Mouse (Mus musculus) naive thymus-derived CD4-positive, alpha-beta T cell, adult 2 months (primary cell): ENCODE measurements around the gene Abcc4.

Experiments
- DNase-seq: peaks from one replicate; pipeline ENCODE4 v3.0.0-alpha.2; 2011; ENCODE audit warnings: low read depth

Gene Abcc4

DNA sequence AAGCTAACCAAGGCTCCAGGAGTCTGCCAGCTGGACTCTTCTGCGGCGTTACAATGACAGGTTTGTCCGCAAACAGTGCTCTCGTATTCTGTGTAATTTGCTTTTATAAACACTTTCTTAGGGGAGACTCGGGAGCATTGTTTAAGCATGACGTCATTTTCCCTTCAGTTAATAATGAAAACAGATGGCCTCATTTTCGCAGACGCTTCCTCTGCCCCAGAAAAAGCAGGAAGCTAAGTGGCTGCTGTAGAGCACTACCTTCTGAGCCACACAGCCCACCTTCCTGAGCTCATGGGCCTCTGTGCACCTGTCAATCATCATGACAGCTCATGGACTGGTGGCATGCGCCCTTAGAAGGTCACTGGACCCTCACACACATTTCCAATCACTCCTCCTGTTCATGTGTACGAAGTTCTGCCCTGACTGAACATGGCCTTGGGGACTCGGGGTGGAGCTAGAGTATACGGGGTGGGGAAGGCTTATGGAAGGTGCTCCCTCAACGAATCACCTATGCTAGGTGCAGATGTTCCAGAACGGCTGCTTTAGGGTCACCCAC lies 199.3 kb downstream of the Abcc4 start:
- no peak for DNase-seq

DNA sequence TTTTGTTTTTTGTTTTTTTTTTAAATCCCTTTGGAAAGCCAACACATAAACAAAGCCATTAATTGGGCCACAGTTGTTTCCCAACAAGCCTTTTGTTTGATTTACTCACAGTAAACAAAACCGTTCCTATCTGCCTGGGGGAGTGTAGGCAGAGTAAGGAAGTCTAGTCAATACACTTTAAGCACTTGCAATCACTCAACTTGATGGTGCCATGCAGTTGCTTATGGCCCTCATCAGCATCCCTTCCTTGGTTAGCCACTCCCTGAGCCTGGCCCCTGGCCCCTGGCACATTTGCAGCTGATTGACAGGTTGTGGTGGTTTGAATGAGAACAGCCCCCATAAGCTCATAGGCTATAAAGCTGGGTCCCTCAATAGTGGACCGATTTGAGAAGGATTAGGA lies 209.3 kb downstream of the Abcc4 start:
- no peak for DNase-seq

DNA sequence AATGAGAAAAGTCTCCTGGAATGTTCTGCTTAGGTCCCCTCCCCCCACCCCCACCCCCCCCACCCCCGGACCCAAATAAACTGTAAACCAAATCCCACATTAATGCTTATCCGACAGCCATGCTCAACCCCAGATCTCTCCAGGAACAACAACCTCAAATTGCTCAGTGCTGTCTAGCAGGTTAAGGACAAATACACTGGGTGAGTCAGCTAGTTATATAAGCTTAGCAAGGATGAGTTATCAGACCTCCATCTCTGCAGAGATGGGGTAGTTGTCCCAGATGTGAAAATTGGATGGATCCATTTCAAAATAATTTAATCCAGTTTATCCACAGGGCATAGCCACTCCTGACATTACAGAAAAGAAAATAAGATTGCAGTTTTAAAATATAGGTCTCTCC lies 210.6 kb downstream of the Abcc4 start:
- no peak for DNase-seq

DNA sequence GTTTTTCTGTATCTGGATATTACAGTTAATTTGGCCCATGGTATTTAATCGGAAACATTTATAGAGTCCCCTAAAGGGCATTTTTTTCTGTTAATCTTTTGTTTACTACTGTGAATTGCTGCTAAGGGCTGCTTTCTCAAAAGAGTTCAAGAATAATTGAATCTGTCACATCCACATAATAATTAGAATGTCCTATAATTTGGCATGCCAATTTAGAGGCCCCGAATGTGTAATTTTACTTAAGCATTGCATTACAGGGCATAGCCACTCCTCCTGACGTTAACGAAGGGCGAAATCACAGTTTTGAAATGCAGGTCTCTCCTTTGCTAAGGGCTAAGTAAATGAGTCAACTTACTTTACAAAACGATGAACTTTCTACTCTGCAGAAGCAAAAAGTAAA lies 214.3 kb downstream of the Abcc4 start:
- DNase-seq: no peak

DNA sequence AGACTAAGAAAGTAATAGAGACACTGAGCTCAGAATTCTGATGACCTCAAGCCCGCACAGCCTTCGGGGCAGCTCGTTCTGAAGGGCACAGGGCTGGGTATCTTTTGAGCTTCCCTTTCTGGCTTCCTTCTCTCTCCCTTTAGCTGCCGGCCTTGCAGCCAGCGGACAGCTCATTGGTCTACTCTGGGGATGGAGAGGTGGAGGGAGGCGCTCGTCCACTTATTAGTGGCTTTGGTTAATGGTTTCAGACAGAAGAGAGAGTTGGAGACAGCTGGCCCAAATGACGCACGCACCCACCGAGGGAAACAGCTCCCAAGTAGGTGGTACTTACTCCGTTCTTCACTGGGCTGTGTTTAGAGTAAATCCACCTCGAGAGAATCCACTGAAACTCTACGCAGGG lies 214.7 kb downstream of the Abcc4 start:
- no peak for DNase-seq

DNA sequence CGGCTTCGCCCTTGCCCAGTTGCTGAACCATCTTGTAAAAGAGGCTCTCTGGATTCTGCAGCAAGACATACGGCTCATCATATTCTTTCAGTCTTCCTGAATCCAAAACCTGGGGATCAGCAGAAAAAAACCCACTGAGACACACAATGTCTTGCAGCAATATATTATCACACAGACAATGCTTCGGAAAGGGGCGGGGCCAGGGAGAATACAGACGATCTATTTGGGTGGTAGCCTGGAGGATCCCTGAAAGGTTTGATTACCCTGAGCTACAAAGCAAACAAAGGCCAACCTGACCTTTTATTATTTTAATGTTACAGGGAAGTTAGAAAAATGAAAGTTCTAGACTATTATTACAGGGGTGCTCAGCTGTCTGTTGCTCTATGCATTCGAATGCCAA lies 215.5 kb downstream of the Abcc4 start:
- DNase-seq: no peak

DNA sequence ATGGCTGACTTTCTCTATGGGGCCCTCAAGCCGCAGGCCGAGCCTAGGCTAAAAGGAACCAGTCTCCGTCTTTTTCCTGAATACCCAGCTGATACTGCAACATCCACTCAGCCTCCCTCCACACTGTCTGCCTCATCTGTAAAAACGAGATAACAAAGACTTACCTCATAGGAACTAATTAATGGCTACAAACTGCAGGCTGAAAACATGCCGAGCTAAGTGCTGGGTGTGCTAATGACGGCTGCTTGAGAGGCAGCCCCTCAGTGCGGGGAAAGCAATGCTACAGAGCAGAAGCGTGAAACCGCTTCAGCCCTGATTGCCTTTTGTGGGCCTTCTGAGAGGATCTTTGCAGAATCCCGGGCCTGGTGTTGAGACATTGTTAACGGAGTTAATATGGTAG lies 219.7 kb downstream of the Abcc4 start:
- no peak for DNase-seq

DNA sequence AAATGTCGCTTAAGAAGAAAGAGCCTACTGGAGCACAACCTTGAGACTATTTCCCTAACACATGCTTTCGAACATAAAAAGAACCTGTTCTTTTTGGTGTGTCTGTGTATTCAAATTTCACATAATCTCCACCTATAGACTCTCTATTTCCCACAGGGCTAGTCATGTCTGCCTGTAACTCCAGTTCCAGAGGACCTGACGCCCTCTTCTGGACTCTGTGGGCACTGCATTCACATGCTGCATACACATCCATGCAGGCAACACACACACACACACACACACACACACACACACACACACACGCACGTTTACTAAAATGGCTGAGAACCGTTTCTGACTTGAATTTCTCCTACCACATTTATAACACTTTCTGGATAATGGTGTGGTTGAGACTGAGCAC lies 220.4 kb downstream of the Abcc4 start:
- no peak for DNase-seq

DNA sequence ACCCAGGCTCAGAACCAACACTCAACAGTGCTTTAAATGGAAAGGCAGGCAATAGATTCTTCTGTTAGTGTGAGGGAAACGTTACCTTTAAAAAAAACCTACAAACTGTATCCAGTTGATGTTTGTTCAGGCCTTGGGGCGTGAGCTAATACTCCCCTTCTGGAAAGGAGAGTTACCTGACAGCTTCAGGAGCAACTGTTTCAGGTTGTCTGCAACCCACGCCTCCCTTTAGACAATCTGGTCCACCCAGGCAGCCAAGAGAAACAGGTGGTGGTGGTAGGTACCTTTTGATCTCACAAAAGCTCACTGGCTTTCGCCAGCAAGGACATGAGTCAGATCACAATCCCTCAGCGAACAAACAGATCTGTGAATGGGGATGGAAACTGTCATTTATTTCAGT lies 223.7 kb downstream of the Abcc4 start:
- no peak for DNase-seq

DNA sequence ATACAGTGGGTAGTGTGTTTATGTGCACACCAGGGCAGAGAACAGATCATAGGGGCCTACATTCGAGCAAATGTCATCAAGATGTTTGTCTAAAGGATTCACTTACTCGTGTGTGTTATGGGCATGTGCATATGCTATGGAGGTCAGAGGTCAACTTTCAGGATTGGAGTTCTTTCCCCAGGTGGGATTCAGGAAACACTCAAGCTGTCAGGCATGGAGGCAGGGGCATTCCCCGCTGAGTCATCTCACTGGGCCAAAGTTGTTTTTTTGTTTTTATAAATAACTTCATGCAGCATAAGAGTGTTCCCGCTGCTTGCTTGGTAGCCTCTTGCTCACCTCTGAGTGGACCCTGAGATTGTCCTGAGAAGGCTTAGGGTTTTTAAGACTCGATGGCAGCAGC lies 224.2 kb downstream of the Abcc4 start:
- no peak for DNase-seq

DNA sequence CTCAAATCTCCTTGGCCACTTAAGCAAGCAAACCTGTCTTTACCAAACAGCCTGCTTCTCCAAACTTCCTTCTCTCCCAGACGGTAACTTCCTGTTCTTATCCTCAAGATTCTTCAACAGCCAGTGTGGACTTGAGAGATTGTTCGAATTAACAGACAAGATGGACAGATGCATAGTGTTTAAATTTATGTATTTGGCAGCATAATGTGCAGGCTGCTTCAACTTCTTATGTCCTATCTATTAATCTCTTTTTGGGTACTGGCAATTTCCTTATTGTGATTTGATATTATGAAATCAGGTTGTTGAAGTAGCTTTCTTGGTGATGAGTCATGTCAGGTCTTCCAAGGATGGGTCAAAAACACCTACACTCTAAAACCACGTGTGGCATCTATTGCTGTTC lies 229.7 kb downstream of the Abcc4 start:
- no peak for DNase-seq

DNA sequence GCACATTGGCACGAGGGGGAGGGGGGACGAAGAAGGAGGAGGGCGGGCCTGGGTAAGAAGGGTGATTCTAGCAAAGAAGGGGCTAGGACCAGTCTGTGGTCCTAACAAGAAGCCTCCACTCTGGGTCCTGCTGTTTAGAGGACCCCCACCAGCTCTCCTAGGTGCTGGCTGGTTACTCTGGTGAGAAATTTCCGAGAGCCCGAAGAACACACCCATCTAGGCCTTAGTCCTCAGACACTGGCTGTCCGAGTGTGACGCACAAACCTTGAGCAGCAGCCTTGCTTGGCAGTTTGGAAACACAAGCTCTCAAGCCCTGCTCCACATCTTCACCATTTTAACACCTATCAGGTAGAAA lies 230.9 kb downstream of the Abcc4 start:
- no peak for DNase-seq

DNA sequence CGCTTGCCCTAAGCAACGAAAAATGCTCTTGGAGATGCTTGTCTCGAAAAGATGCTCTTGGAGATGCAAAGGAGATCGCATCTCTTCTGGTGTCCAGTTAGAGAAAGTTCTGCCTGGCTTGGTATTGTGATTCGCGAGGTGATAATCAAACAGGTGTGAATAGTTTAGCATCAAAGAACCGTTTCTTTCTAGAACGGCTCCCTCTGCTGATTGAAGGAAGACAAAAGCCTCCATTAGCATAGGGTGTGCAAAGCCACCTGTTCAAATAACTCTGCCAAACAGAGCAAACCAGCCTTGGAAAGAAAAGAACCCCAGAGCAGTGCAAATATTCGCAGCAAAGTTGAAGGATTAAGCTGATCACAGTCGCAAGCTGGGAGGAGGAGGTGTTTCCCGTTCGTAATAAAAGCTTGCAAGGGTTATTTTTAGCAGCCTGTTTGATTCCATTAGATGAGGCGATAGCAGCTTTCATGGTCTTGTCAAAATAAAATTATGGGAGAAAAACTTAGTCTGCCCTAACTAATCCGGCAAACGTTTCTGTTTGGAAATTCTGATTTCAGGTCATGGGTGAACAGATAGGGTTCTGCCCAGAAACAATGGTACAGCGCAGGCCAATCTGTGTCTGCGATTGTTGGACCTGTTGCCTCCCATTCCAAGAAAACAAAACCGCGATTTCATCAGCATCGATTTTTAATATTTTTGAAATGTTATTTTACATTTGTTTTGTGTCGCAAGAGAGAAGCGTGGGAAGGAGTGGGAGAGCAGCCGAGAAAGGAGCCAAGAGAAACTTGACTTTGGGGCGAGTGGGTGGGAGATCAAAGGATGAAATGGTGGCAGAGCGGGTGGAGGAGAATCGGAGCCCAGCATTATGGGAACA lies 231.6 kb downstream of the Abcc4 start:
- DNase-seq: no peak

DNA sequence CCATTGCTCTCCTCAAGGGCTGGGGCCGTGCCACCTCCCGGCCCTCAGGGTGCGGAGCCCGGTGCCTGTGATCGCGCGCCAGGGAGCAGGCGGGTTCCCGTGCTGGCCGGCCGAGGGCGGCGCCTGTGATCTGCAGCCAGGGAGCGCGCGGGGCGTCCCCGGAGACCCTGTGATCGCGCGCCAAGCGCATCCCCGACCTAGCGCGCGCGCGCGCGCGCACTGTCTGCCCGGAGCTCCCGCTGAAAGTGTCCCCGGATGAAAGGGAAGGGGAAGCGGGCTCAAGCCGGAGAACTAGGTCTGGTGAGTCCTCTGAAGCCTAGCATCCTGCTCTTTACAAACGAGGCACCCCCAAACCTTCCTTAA lies 232.2 kb downstream of the Abcc4 start:
- DNase-seq: no peak

DNA sequence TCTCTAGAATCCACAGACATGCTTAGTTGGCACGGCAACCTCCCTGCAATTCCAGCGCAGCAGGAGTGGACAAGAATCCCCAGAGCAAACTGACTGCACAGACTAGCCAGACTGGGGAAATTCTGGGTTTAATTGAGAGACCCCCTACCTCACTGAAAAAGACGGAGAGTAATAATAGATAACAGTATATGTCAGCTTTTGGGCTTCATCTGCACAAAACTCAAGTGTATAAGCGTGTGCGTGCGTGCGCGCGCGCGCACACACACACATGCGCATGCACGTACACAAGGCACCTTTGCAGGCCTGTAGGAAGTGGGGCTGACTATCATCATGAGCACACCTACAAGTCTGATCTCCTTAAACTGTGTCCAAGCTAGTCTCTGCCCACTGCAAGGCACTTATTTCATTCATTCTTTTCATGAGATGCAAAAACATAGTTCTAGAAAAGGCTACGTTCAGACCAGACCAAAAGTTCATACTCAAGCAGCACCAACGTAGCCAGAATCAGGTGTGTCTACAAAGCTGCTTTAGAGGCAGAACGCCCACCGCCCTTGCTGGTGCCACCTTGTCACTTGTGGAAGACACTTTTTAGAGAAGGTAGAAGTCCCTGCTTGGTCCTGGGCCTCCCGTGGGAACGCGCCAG lies 232.7 kb downstream of the Abcc4 start:
- no peak for DNase-seq

DNA sequence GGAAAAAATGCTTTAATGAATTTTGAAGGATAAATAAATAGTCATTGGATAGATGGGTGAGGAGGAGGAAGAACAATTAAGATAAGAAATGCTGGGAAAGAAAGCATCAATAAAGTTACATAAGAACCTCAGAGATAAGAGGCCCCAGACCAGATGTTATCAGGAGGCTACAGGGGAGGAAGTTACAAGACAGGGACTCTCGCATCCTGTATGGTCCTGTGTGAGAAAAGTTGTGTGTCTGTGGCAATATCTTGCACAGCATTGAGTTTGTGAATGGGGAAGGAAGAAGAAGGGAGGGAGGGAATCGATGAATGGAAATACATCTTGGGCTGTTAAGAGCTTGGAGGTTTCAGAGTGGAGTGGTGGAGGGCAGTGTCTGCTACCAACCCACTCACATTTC lies 240.7 kb downstream of the Abcc4 start:
- no peak for DNase-seq

DNA sequence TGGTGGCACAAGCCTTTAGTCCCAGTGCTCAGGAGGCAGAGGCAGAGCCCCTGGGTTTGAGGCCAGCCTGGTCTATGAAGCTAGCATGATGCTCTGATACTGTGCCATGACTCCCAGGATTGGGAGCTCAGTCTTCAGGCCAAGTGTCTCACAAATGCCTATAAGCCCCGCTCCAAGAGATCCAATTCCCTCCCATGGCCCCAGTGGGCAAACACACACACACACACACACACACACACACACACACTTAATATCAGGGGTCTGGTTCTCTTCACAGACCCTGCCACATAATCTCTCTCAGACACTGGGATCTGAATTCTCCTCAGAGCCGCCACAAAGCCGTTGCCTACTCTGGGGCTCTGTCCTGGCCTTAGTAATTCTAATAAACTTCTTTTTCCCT lies 241.6 kb downstream of the Abcc4 start:
- no peak for DNase-seq

DNA sequence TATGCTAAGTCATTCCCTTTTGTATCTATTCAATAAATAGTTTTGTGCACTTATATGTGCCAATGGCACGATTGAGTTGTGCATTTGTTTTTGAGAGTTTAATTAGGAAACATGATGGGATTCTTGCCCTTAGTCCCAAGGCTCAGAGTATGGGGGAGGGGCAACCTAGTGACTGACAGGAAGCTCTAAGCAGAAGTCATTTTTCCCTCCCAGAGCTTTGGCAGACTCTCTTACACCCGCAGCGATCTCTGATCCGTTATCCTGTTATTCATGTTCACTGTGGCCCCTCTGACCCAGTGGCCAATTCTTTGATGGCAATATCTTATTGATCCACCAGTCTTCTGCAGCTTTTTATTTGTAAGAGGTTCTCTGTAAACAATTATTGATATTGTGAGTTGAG lies 253.4 kb downstream of the Abcc4 start:
- DNase-seq: no peak

DNA sequence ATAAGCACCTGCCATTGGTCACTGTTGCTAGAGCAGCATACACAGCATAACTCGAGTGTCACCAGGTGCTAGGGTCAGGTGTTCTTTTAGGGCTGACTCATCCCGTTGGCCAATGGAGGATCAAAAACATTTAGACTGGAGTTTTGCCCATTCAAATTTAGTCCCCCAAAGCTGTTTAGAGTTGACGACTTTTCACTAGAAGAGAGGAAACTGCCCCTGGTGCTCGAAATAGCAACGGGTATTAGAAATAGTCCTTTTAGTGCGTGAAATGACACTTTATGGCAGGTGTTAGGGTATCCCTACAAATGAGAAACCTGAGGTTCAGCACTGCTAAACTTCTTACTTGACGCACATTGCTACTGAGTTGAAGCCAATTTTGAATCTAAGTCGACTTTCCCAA lies 265.9 kb downstream of the Abcc4 start:
- DNase-seq: no peak

DNA sequence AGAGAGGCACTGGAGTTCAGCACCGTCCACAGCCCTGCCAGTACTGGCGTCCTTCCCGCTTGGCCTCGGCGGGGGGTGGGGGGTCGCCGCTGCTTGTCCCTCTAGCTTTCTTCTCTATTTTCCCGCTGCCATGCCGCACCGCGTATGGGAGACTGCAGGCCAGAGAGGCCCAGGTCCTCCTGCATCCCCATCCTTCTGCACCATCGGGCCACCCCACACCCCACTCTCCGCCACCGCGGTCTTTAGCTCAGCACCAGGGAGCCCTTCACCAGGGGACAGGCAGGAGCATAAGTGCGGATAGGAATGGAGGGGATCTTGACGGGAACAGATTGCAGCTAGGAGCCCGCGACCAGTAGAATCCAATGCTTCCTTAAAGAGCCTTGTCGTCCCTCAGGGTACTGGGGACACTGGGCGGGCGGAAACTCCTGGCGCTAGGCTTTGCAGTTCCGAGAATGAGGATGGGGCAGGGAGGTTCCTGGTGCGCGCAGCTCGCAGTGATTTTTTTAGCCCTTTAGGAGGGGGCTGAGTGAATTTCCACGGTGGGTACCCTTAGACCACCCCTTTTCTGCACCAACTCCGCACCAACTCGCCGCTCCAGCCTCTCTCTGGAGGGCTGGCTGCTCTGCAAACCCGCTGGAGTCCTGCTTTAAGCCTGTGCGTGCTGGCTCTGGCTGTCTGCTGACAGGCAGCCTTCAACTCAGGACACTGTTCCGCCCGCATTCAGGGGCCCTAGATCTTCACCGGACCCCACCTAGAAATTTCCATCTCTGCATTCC lies 268.7 kb downstream of the Abcc4 start:
- no peak for DNase-seq

DNA sequence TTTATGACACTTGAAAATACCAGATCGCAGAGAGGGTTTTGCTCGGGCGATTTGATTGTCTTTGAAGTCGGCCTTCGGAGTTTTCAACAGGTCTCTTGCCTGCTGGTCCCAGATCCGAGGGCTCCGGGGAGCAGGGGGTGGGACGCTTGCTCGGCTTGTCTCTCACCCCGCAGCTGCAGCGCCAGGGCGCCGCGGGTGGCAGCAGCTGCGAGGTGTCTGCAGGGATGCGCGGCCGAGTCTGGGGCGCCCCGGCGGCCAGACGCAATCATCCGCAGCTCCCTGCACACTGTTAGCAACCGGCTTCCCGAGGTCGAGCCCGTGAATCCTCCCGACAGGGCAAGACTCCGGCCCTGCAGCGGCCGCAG lies 269.2 kb downstream of the Abcc4 start:
- DNase-seq: no peak

DNA sequence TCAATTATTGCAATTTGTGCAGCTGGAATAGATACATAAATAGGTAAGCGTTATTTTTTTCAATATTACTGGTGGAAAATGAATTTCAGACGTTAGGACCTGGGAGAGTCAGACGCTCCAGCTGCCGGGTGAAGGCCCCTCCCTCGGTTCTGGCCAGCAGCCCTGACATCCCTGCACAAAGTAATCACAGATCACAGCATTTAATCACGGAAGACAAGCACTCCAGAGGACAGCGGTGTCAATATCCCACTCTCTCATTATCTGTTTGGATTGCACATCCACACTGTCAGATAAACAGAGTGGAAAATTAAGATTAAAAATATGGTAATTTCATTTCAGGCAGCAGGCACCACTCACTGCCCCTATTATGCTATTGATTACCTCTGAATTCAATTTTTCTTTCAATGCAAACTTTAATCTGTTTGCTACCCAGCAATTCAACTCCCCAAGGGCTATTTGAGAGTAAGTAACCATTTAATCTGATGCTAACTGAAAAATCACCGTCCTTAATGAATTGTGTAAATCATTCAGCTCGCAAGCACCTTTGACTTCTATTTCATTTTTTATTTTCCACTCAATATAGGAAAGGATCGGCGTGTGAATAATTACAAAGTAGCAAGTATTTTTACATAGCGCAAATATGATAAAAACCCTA lies 270.2 kb downstream of the Abcc4 start:
- DNase-seq: no peak

DNA sequence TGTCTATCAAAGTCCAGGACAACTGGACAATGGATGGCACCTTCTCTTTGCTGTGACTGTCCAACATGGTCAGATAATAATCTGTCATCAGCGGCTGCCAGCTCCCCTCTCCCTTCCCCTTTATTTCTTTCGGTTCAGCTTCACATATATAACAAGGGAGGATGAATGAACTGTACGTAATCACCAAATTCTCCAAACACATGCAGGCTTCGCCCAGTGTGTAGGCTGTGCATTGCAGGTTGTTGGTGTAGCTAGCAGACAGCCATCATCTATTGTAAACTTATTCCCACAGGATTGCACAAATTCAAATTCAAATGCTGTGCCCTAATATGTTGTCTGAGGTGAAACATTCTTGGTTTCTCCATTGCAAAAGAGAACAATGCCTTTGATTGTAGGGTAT lies 271.2 kb downstream of the Abcc4 start:
- DNase-seq: no peak
